Comparison of ENCODE assay signal across 13 mouse cellular contexts in the genomic region with DNA sequence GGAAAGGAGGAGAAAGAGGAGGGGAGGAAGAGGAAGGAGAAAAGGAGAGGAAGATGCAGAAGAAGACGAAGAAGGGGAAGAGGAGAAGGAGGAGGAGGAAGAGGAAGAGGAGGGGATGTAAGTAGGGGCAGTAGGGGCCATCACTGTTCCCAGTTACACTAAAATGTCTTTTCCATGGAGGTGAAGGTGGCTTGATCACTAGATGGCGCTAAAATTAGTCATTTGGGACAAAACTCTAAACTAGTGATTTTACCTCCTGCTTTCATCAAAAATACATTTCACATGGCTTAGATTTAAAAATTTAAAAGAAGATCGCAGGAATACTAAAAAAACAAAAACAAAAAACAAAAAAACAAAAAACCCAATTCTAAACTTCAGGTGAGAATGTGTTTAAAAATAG. TPM values are rescaled to one million over a fixed set of nuclear protein-coding genes. Genes with fewer than 3 reads are reported as not detected.
DNase-seq lines count a peak whose midpoint lies in the region; ATAC-seq and TF ChIP-seq lines count a peak whose summit lies in the region.
"Had no signal": no experiment of that assay in that cellular context is flagged by ENCODE, and none has a peak within 500 bp of the region (broad histone marks: within the 10 kb centered on the region; RNA-seq: fewer than 3 reads in every experiment).

No protein-coding gene starts in this region.

- peaks cover 60% of the 10 kb centered on the region for H3K4me1 ChIP-seq in forebrain, embryonic 15.5 days
- peaks cover 29% of the 10 kb centered on the region for H3K4me1 ChIP-seq in forebrain, embryonic 12.5 days

- H3K9me3 ChIP-seq in forebrain, embryonic 15.5 days, result no peaks in the 10 kb centered on the region
- H3K9me3 ChIP-seq in forebrain, embryonic 12.5 days, result no peaks in the 10 kb centered on the region
- H3K9me3 ChIP-seq: G1E; heart, embryonic 12.5 days; neural tube, embryonic 12.5 days had no signal

- no peaks in the 10 kb centered on the region for H3K27me3 ChIP-seq in forebrain, embryonic 15.5 days
- H3K27me3 ChIP-seq in forebrain, embryonic 12.5 days, result peaks cover 24% of the 10 kb centered on the region
- H3K27me3 ChIP-seq: heart, embryonic 12.5 days had no signal

- no peaks in the 10 kb centered on the region for H3K36me3 ChIP-seq in forebrain, embryonic 15.5 days
- H3K36me3 ChIP-seq in forebrain, embryonic 12.5 days (replicated peaks), result no peaks in the 10 kb centered on the region
- H3K36me3 ChIP-seq: G1E; heart, embryonic 12.5 days; neural tube, embryonic 12.5 days had no signal

- TF ChIP-seq POLR2A in brain, embryonic 14.5 days (IDR thresholded peaks at IDR 0.05; ENCODE audit: borderline replicate concordance, extremely low read depth, insufficient read depth, insufficient read length, poor library complexity, severe bottlenecking), result no peak

- peak overlapping the region; percentile 40; the same call in 1 of the 2 replicates for H3K27ac ChIP-seq in forebrain, embryonic 15.5 days (replicated peaks)
- no peak overlapping the region for H3K27ac ChIP-seq in forebrain, embryonic 12.5 days
- H3K27ac ChIP-seq: neural tube, embryonic 12.5 days had no signal

- H3K9ac ChIP-seq in forebrain, embryonic 15.5 days (replicated peaks), result no peak overlapping the region
- H3K9ac ChIP-seq in forebrain, embryonic 12.5 days, result no peak overlapping the region
- H3K9ac ChIP-seq: heart, embryonic 12.5 days; neural tube, embryonic 12.5 days had no signal

- no peak for ATAC-seq in forebrain, embryonic 15.5 days (replicated peaks)
- ATAC-seq in forebrain, embryonic 12.5 days (ENCODE audit: low FRiP score), result no peak

- no peak overlapping the region for H3K4me2 ChIP-seq in forebrain, embryonic 15.5 days (replicated peaks)
- H3K4me2 ChIP-seq in forebrain, embryonic 12.5 days, result no peak overlapping the region
- H3K4me2 ChIP-seq: heart, embryonic 12.5 days; neural tube, embryonic 12.5 days had no signal

- no peak overlapping the region for H3K4me3 ChIP-seq in forebrain, embryonic 15.5 days
- no peak overlapping the region for H3K4me3 ChIP-seq in forebrain, embryonic 12.5 days (replicated peaks)
- H3K4me3 ChIP-seq: heart, embryonic 12.5 days; neural tube, embryonic 12.5 days had no signal

- DNase-seq in layer of hippocampus, adult 9-10 months (ENCODE audit: low spot score), result peak; percentile 33
- DNase-seq in layer of hippocampus, adult 9-11 months, result no peak
- DNase-seq in A20 (ENCODE audit: low read depth, low spot score), result peak; percentile 35
- peak; percentile 66 for DNase-seq in brain, embryonic 14.5 days (ENCODE audit: low read depth)
- no peak for DNase-seq in heart, postnatal 14 days
- no peak for DNase-seq in adrenal gland, adult 18-20 months (ENCODE audit: low spot score in 2 of 2)
- DNase-seq: adrenal gland, postnatal 14 days; kidney, adult 8-10 months had no signal

- WGBS in forebrain, embryonic 15.5 days, result 42% methylated on average over 3 of the region's 3 CpGs
- WGBS in forebrain, embryonic 12.5 days, result 32% methylated on average over 3 of the region's 3 CpGs

- intact Hi-C loops in heart, postnatal 14 days (cut with DNase I), result loop anchor here (5.0 kb wide), 1 partner anchor 194 kb away; no protein-coding TSS in a partner anchor

- TF ChIP-seq CTCF in brain, embryonic 14.5 days (IDR thresholded peaks at IDR 0.05; ENCODE audit: borderline replicate concordance, extremely low read depth, insufficient read depth, insufficient read length), result peak; percentile 32

RNA-seq across cellular contexts. Expression of gene Pheta1, which starts 44.8 kb away (rescaled TPM):
- 58.9 and 59.3 TPM in 2 replicates for polyA plus RNA-seq in forebrain, embryonic 15.5 days (2015; fragmentation: Nextera tagmentation; extraction: Ambion mirVana)
- 44.6 and 48.1 TPM in 2 replicates for polyA plus RNA-seq in forebrain, embryonic 12.5 days (2016; fragmentation: Nextera tagmentation; extraction: Ambion mirVana)
- polyA plus RNA-seq in brain, embryonic 14.5 days (2012; rRNA removed), result 45.0 and 55.7 TPM in 2 replicates
- total RNA-seq in heart, postnatal 14 days (2021), result 10 to 100 TPM; 13.2 to 13.6 TPM
- total RNA-seq in adrenal gland, adult 18-20 months (2021), result 1 to 10 TPM; 5.1 to 5.4 TPM

RNA-seq across cellular contexts. Expression of gene Sh2b3, which starts 56.1 kb away (rescaled TPM):
- 5.9 and 6.7 TPM in 2 replicates for polyA plus RNA-seq in forebrain, embryonic 15.5 days (2015; fragmentation: Nextera tagmentation; extraction: Ambion mirVana)
- polyA plus RNA-seq in forebrain, embryonic 12.5 days (2016; fragmentation: Nextera tagmentation; extraction: Ambion mirVana), result 7.1 and 7.4 TPM in 2 replicates
- polyA plus RNA-seq in brain, embryonic 14.5 days (2012; rRNA removed), result 10.2 and 13.5 TPM in 2 replicates
- total RNA-seq in heart, postnatal 14 days (2021), result 10 to 100 TPM; 31.8 to 33.6 TPM
- 10 to 100 TPM; 28.4 to 29.6 TPM for total RNA-seq in adrenal gland, adult 18-20 months (2021)

Comparison
In these comparisons a context has a peak if more than half of its experiments do, and no peak if none do; other contexts are left out.
1. DNase-seq: peak in layer of hippocampus, adult 9-10 months (single experiment), A20 (single experiment) and brain, embryonic 14.5 days (single experiment); none in layer of hippocampus, adult 9-11 months (single experiment), heart, postnatal 14 days (0 of 2) and adrenal gland, adult 18-20 months (0 of 2).